Mouse (Mus musculus) ES-E14 (cell line): ENCODE results near the gene A230050P20Rik. TPM values are rescaled to one million over a fixed set of nuclear protein-coding genes. Genes with fewer than 3 reads are reported as not detected.

Experiments
- DNase-seq: peaks from one replicate; pipeline ENCODE4 v3.0.0-alpha.2; 2013; ENCODE audit warnings: low read depth, low spot score
- H3K27ac ChIP-seq: 2 replicates; pipeline ENCODE4 v1.5.1; 2012; ENCODE audit warnings: low read depth, mild to moderate bottlenecking, low read length, moderate library complexity, mixed read lengths; ENCODE audit not compliant: poor library complexity, insufficient read depth, severe bottlenecking
- H3K36me3 ChIP-seq: 2 replicates; pipeline ENCODE4 v1.6.1; 2012; ENCODE audit warnings: mild to moderate bottlenecking, low read length, moderate library complexity, mixed read lengths; ENCODE audit not compliant: control insufficient read depth, poor library complexity, insufficient read depth, severe bottlenecking
- H3K4me1 ChIP-seq, 2 experiments: fragments of 150-350 bp in 1 of 2; sonication (generic) in 1 of 2; 2 replicates each; pipeline ENCODE4 v1.6.1; 2012; ENCODE audit warnings: low read length in 2 of 2, mild to moderate bottlenecking in 1 of 2, mixed read lengths in 1 of 2; ENCODE audit not compliant: control insufficient read depth in 2 of 2, insufficient read depth in 2 of 2, poor library complexity in 1 of 2
- H3K4me3 ChIP-seq, 2 experiments: fragments of 150-350 bp in 1 of 2; sonication (generic) in 1 of 2; 2 replicates each; pipeline ENCODE4 v1.5.1; 2012; ENCODE audit warnings: low read length in 2 of 2, low read depth in 1 of 2, mild to moderate bottlenecking in 1 of 2, mixed read lengths in 1 of 2; ENCODE audit not compliant: insufficient read depth in 1 of 2, poor library complexity in 1 of 2, severe bottlenecking in 1 of 2
- H3K9ac ChIP-seq: 2 replicates; pipeline ENCODE4 v1.6.1; 2012; ENCODE audit warnings: low read depth, mild to moderate bottlenecking, low read length, mixed read lengths; ENCODE audit not compliant: poor library complexity, insufficient read depth, severe bottlenecking
- H3K9me3 ChIP-seq: fragments of 150-350 bp; sonication (generic); 2 replicates; pipeline ENCODE4 v1.6.1; 2012; ENCODE audit warnings: low read depth, mild to moderate bottlenecking, low read length; ENCODE audit not compliant: control insufficient read depth, insufficient read depth
- CHD2 ChIP-seq: IDR thresholded peaks from 2 replicates; pipeline ENCODE4 v1.6.1; 2014; ENCODE audit warnings: mild to moderate bottlenecking, low read depth, low read length, inconsistent platforms
- HCFC1 ChIP-seq: IDR thresholded peaks from 2 replicates; pipeline ENCODE4 v1.6.1; 2012; ENCODE audit warnings: low read length, inconsistent platforms, borderline replicate concordance; ENCODE audit not compliant: insufficient read depth
- MAFK ChIP-seq: IDR thresholded peaks from 2 replicates; pipeline ENCODE4 v1.6.1; 2014; ENCODE audit warnings: mild to moderate bottlenecking, low read depth, low read length, inconsistent platforms; ENCODE audit not compliant: insufficient read depth
- ZC3H11A ChIP-seq: IDR thresholded peaks from 2 replicates; pipeline ENCODE4 v1.6.1; 2012; ENCODE audit warnings: low read depth, mild to moderate bottlenecking, inconsistent platforms, low read length, borderline replicate concordance
- ZNF384 ChIP-seq: IDR thresholded peaks from 2 replicates; pipeline ENCODE4 v1.6.1; 2012; ENCODE audit warnings: low read depth, low read length, inconsistent platforms
- in situ Hi-C, 2 experiments: fragments of 600-800 bp; cut with MboI; formaldehyde crosslinking; loops; one replicate each; pipeline ENCODE4 v1.15.1; 2025; ENCODE audit warnings: low sequenced_read_pairs in 2 of 2, inconsistent platforms in 1 of 2; ENCODE audit not compliant: unreplicated experiment in 2 of 2
- total RNA-seq: library from RNA; depleted of rRNA; stranded (reverse); fragments of 300-350 nt; gene quantifications from 2 replicates; pipeline ENCODE4 v1.2.3, GENCODE M21; 2012

Gene A230050P20Rik
- total RNA-seq, 1 experiment: 8.3 TPM

- no peak for DNase-seq
- in situ Hi-C loops: loop anchor here in 1 of 2 experiments (10.0 kb wide), 1 partner anchor 111 kb away; the partner anchor contains the start of gene Mrpl4
- no peak overlapping the region for H3K27ac ChIP-seq
Observed at GRCm38 (mm10) chr9:20893590-20894343, 25.3 kb downstream of the A230050P20Rik start.

GRCm38 (mm10) chr9:20894629-20895028, 26.2 kb downstream of the A230050P20Rik start:
- Histone ChIP-seq H3K4me1 (peaks cover 0 to 25% of the 10 kb centered on the region in 2 experiments; a peak in 1 of 4 replicates), H3K4me3 (no peak overlapping the region), H3K9ac (no peak overlapping the region), H3K27ac (no peak overlapping the region), H3K9me3 (no peaks in the 10 kb centered on the region), H3K36me3 (peaks cover 72% of the 10 kb centered on the region)
- no peak for DNase-seq
- no peak for TF ChIP-seq ZNF384
- in situ Hi-C loops: loop anchor here in 1 of 2 experiments (10.0 kb wide), 1 partner anchor 110 kb away; the partner anchor contains the start of gene Mrpl4

More at GRCm38 (mm10) chr9:20893590-20894343, 25.3 kb downstream of the A230050P20Rik start:
- no peak for TF ChIP-seq CHD2
- no peak for TF ChIP-seq ZC3H11A
- TF ChIP-seq ZNF384: no peak
- TF ChIP-seq MAFK: no peak
- no peak for TF ChIP-seq HCFC1
- H3K4me3 ChIP-seq: no peak overlapping the region
- no peak overlapping the region for H3K9ac ChIP-seq
- peaks cover 0 to 25% of the 10 kb centered on the region in 2 experiments; a peak in 1 of 4 replicates for H3K4me1 ChIP-seq
- no peaks in the 10 kb centered on the region for H3K9me3 ChIP-seq
- H3K36me3 ChIP-seq: peaks cover 77% of the 10 kb centered on the region

GRCm38 (mm10) chr9:20895382-20895781, 26.9 kb downstream of the A230050P20Rik start:
- TF ChIP-seq CHD2: no peak
- no peak for TF ChIP-seq HCFC1
- no peak for TF ChIP-seq MAFK
- no peak for TF ChIP-seq ZC3H11A
- TF ChIP-seq ZNF384: no peak
- no peak for DNase-seq
- peaks cover 64% of the 10 kb centered on the region for H3K36me3 ChIP-seq
- in situ Hi-C loops: loop anchor here in 1 of 2 experiments (10.0 kb wide), 1 partner anchor 109 kb away; the partner anchor contains the start of gene Mrpl4
- no peak overlapping the region for H3K27ac ChIP-seq
- H3K4me3 ChIP-seq: no peak overlapping the region
- H3K9ac ChIP-seq: no peak overlapping the region
- H3K9me3 ChIP-seq: no peaks in the 10 kb centered on the region
- H3K4me1 ChIP-seq: peaks cover 0 to 21% of the 10 kb centered on the region in 2 experiments; a peak in 1 of 4 replicates

- no peak for DNase-seq
- in situ Hi-C loops: loop anchor here in 1 of 2 experiments (10.0 kb wide), 1 partner anchor 107 kb away; the partner anchor contains the start of gene Mrpl4
- Histone ChIP-seq H3K27ac (peak overlapping the region; percentile 70), H3K9me3 (no peaks in the 10 kb centered on the region), H3K9ac (peak overlapping the region; percentile 97), H3K4me1 (peaks cover 0 to 11% of the 10 kb centered on the region in 2 experiments; a peak in 1 of 4 replicates), H3K4me3 (peak overlapping the region; percentile 96 to 100), H3K36me3 (peaks cover 41% of the 10 kb centered on the region)
- TF ChIP-seq CHD2: 0 out of 2 replicates have a peak, but pooled peaks have one; percentile 4
- no peak for TF ChIP-seq ZNF384
- TF ChIP-seq MAFK: no peak
Observed at GRCm38 (mm10) chr9:20897736-20898510, 29.5 kb downstream of the A230050P20Rik start.
